Mouse (Mus musculus): ENCODE measurements around the gene Creb5. TPM values are rescaled to one million over a fixed set of nuclear protein-coding genes. Genes with fewer than 3 reads are reported as not detected.
A peak's percentile ranks its signal among the peaks of the same experiment; 100 is the strongest.

Gene Creb5
- polyA plus RNA-seq, 1 experiment from 2014 or later: 14.8 TPM

DNA sequence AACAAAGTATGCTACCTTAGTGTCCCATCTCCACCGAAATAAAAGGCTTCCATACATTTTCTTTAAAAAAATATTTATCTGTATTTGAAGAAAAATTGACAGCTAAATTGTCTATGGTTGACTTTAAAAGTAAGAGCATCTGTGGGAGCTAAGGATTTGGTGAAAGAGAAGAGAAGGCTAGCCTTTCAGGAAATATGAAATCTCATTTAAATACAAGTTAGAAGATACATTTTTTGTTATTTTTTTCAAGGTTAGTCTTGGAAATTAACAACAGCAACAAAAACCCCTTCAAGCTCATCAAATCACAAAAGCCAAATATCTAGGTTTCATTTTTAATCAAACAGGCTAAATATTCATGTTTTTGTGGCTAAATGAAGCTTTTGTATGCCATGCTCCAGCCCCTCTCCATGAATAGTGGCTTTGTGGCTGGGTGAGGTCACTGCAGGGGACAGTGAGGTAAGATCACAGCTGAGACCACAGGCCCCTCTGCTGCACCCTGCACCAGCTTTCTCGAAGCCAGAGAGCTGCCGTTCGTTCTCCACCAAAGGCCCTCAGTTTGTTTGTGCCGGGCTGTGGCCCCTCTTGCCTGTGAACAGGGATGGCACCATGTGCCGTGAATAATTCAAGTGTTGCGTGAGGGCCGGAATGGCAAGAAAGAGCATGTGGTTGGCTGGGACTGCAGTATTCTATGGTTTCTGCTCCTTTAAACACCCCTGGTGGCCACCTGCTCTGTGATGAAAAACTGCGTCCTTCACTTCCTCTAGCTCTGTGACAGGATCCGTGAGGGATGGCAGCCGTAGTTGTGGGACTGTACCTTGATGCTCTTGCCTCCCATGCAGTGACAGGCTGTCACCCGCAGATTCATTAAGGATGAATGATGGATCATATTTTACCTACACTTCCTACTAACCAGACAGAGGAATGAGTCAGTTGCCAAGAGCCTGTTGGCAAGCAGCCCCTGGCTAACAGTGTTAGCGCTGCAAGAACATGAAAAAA is 350.6 kb downstream of the Creb5 start:
- 33% methylated on average over 13 of the region's 13 CpGs for WGBS
- Histone ChIP-seq H3K27ac (ENCODE audit: low read length) (peak overlapping the region; percentile 26; the same call in 1 of the 2 replicates), H3K4me1 (replicated peaks; ENCODE audit: control insufficient read depth, insufficient read depth, low read length) (peaks cover 18% of the 10 kb centered on the region), H3K4me2 (ENCODE audit: low read length) (peak overlapping the region; percentile 28), H3K9me3 (ENCODE audit: control insufficient read depth, low read length) (no peaks in the 10 kb centered on the region), H3K4me3 (replicated peaks; ENCODE audit: low read length) (no peak overlapping the region), H3K27me3 (replicated peaks; ENCODE audit: control insufficient read depth, insufficient read depth, low read length) (no peaks in the 10 kb centered on the region), H3K36me3 (ENCODE audit: control insufficient read depth, insufficient read depth) (no peaks in the 10 kb centered on the region), H3K9ac (replicated peaks; ENCODE audit: low read depth, low read length) (0 out of 2 replicates have a peak overlapping the region, but pooled peaks have one; percentile 12)
- peak; percentile 51; the same call in 1 of the 2 replicates for ATAC-seq

DNA sequence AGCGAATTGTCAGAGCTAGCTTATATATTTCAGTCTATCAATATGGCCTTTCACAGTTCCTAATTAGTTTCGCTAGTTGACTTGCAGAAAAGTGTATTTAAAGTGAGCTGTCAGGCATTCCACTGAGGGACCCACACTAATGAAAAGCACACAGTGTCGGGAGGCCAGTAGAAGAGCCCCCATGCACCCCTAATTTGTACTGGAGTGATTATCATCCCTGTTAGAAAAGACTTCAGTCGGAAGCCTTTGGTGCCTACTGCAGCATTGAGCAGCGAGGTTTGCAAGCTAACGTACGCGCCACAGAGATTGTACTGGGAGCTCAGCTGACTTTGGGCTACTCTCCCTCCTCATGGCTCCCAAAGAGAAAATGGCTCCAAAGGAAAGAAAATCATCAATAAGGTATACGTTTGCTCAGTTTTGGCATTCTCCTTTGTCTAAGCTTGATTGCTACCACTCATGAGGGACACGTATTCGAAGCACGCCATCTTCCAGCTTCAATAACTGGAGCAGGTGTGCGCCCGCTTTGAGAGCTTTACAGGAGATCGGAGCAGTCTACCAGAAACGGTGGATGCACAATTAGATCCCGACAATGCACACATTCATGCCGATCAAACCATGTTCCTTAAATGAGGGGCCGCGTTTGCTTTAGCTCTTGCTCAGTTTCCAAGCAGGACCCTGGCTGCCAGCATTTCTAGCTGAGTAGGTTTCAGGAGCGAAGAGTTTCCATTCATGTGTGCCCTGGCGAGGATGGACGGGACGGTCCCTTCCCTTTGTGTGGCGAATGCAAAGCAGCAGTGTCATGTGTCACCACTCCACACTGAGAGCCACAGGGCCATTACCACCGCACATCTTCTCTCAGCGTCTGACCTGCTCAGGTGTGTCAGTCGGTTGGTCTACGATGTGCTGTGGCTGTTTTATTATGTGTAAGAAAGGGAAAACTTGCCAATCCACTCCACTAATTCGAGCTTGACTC is 354.8 kb downstream of the Creb5 start:
- 31% methylated on average over 30 of the region's 30 CpGs for WGBS
- Histone ChIP-seq H3K4me2 (ENCODE audit: low read length) (peak overlapping the region; percentile 64), H3K4me1 (replicated peaks; ENCODE audit: control insufficient read depth, insufficient read depth, low read length) (peaks cover 32% of the 10 kb centered on the region), H3K36me3 (ENCODE audit: control insufficient read depth, insufficient read depth) (no peaks in the 10 kb centered on the region), H3K9ac (replicated peaks; ENCODE audit: low read depth, low read length) (0 out of 2 replicates have a peak overlapping the region, but pooled peaks have one; percentile 29), H3K27ac (ENCODE audit: low read length) (peak overlapping the region; percentile 50; the same call in 1 of the 2 replicates), H3K27me3 (replicated peaks; ENCODE audit: control insufficient read depth, insufficient read depth, low read length) (no peaks in the 10 kb centered on the region), H3K4me3 (replicated peaks; ENCODE audit: low read length) (peak overlapping the region; percentile 36), H3K9me3 (ENCODE audit: control insufficient read depth, low read length) (no peaks in the 10 kb centered on the region)
- peak; percentile 54 for ATAC-seq

DNA sequence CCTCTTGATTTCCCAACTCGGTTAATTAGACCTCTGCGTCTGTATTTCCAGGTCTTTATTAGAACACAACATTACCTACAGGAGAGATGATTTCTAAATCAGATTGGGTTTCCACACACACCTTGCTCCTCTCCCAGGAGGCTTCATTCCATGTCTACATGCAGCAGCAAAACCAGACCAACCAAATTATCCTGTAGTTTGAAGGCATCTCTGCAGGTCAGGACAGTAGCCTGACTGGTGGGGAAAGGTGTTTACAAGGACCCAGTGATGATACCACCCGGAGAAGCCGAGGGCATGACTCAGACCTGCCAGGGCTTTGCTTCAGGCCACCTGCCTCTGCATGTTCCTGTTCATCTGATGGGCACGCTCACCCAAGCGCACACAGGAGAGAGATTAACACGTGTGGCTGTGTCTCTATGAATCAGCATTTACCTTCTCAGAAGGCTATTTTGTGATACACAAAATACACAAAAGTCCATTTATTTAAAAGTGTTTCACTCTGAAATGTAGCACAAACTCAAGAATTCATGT is 355.8 kb downstream of the Creb5 start:
- Histone ChIP-seq H3K36me3 (ENCODE audit: control insufficient read depth, insufficient read depth) (no peaks in the 10 kb centered on the region), H3K27ac (ENCODE audit: low read length) (peak overlapping the region; percentile 33), H3K4me1 (replicated peaks; ENCODE audit: control insufficient read depth, insufficient read depth, low read length) (peaks cover 28% of the 10 kb centered on the region), H3K4me3 (replicated peaks; ENCODE audit: low read length) (no peak overlapping the region), H3K9ac (replicated peaks; ENCODE audit: low read depth, low read length) (no peak overlapping the region), H3K4me2 (ENCODE audit: low read length) (peak overlapping the region; percentile 16; the same call in 1 of the 2 replicates), H3K27me3 (replicated peaks; ENCODE audit: control insufficient read depth, insufficient read depth, low read length) (no peaks in the 10 kb centered on the region), H3K9me3 (ENCODE audit: control insufficient read depth, low read length) (no peaks in the 10 kb centered on the region)
- ATAC-seq: no peak
- 50% methylated on average over 7 of the region's 7 CpGs for WGBS

DNA sequence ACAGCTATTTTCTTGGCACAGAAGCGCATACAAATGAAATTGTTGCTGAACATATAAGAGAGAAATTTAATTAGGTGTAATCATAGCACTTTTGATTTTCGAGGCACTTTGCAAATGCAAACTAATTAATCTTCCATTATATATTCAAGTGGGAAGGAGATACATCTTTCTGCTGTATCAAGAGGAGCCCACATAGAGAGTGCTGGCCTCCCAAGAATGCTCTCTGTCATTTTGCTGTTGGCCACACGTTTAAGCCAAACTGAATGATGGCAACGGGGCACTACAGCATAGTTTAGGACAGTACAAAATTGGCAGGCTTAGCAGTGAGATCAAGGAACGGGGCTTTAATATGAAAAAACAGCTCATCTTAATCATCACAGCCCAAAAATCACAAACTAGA is 356.4 kb downstream of the Creb5 start:
- Histone ChIP-seq H3K4me3 (replicated peaks; ENCODE audit: low read length) (no peak overlapping the region), H3K9me3 (ENCODE audit: control insufficient read depth, low read length) (no peaks in the 10 kb centered on the region), H3K9ac (replicated peaks; ENCODE audit: low read depth, low read length) (no peak overlapping the region), H3K36me3 (ENCODE audit: control insufficient read depth, insufficient read depth) (no peaks in the 10 kb centered on the region), H3K4me1 (replicated peaks; ENCODE audit: control insufficient read depth, insufficient read depth, low read length) (peaks cover 26% of the 10 kb centered on the region), H3K27ac (ENCODE audit: low read length) (peak overlapping the region; percentile 55), H3K27me3 (replicated peaks; ENCODE audit: control insufficient read depth, insufficient read depth, low read length) (no peaks in the 10 kb centered on the region), H3K4me2 (ENCODE audit: low read length) (peak overlapping the region; percentile 28)
- ATAC-seq: 0 out of 2 replicates have a peak, but pooled peaks have one; percentile 21
- 17% methylated on average over 5 of the region's 5 CpGs for WGBS

DNA sequence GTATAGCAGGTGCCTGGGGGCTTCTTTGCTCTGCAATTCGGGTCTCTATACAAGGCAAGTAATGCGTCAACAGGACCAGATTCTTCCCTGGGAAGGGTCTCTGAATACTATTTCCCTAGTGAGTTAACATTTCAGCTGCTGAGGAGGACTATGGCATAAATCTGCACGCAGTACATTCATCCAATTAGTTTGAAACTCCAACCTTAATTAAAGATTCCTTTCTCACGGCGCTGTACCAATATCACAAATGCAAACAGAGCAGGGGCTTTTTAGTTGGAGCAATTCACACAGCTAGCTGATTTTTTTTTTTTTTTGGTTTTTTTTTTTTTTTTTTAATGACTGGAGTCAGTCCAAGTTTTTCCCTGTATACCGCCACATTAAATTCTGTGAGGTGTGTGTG is 357.0 kb downstream of the Creb5 start:
- no peak overlapping the region for H3K9ac ChIP-seq (replicated peaks; ENCODE audit: low read depth, low read length)
- H3K27me3 ChIP-seq (replicated peaks; ENCODE audit: control insufficient read depth, insufficient read depth, low read length): no peaks in the 10 kb centered on the region
- ATAC-seq: peak; percentile 19
- H3K27ac ChIP-seq (ENCODE audit: low read length): peak overlapping the region; percentile 55
- H3K9me3 ChIP-seq (ENCODE audit: control insufficient read depth, low read length): no peaks in the 10 kb centered on the region
- H3K4me2 ChIP-seq (ENCODE audit: low read length): peak overlapping the region; percentile 25; the same call in 1 of the 2 replicates
- 9% methylated on average over 6 of the region's 6 CpGs for WGBS
- peaks cover 26% of the 10 kb centered on the region for H3K4me1 ChIP-seq (replicated peaks; ENCODE audit: control insufficient read depth, insufficient read depth, low read length)
- H3K4me3 ChIP-seq (replicated peaks; ENCODE audit: low read length): no peak overlapping the region
- H3K36me3 ChIP-seq (ENCODE audit: control insufficient read depth, insufficient read depth): no peaks in the 10 kb centered on the region

DNA sequence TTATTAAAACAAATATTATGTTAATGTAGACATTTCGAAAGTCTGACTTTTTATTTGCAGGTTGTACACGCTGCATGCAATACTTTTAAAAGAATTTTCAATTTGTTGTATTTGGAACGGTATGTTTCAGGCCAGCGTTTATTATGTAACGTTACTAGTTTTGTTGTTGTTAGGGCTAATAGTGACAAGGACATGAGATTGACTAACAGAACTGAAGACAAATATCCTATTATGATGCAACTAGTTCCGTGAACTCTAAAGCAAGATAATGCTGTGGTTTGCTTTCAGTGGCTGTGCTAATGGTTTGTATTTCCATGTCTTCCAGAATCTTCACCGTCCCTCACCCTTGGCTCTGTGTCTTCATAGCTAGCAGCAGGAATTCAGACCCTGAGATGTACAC is 357.9 kb downstream of the Creb5 start:
- H3K4me3 ChIP-seq (replicated peaks; ENCODE audit: low read length): no peak overlapping the region
- 78% methylated on average over 7 of the region's 7 CpGs for WGBS
- H3K27me3 ChIP-seq (replicated peaks; ENCODE audit: control insufficient read depth, insufficient read depth, low read length): no peaks in the 10 kb centered on the region
- no peak overlapping the region for H3K9ac ChIP-seq (replicated peaks; ENCODE audit: low read depth, low read length)
- no peak for ATAC-seq
- H3K27ac ChIP-seq (ENCODE audit: low read length): no peak overlapping the region
- H3K4me1 ChIP-seq (replicated peaks; ENCODE audit: control insufficient read depth, insufficient read depth, low read length): peaks cover 26% of the 10 kb centered on the region
- H3K36me3 ChIP-seq (ENCODE audit: control insufficient read depth, insufficient read depth): no peaks in the 10 kb centered on the region
- H3K9me3 ChIP-seq (ENCODE audit: control insufficient read depth, low read length): no peaks in the 10 kb centered on the region
- H3K4me2 ChIP-seq (ENCODE audit: low read length): no peak overlapping the region

DNA sequence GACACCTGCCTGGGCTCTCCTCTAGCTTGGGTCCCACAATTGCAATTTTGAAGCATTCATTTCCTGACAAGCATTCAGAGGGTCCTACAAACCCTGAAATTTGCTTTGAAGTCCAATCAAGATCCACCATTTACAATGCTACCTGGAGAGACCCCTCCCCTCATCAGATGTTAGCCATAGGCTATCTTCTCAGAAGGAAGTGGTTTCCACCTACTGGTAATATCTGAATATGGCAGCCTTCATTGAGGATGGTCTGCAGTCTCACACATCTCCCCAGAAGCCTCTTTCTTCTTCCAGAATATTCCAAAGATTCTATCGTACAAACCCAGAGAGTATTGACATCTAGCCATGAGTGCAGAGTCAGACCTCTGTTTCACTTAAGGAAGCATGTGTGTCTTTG is 362.7 kb downstream of the Creb5 start:
- H3K4me1 ChIP-seq (replicated peaks; ENCODE audit: control insufficient read depth, insufficient read depth, low read length): peaks cover 9% of the 10 kb centered on the region
- H3K9ac ChIP-seq (replicated peaks; ENCODE audit: low read depth, low read length): no peak overlapping the region
- 79% methylated on average over 1 of the region's 1 CpGs for WGBS
- H3K27ac ChIP-seq (ENCODE audit: low read length): no peak overlapping the region
- no peak overlapping the region for H3K4me3 ChIP-seq (replicated peaks; ENCODE audit: low read length)
- H3K27me3 ChIP-seq (replicated peaks; ENCODE audit: control insufficient read depth, insufficient read depth, low read length): no peaks in the 10 kb centered on the region
- H3K36me3 ChIP-seq (ENCODE audit: control insufficient read depth, insufficient read depth): no peaks in the 10 kb centered on the region
- H3K9me3 ChIP-seq (ENCODE audit: control insufficient read depth, low read length): no peaks in the 10 kb centered on the region
- no peak for ATAC-seq
- H3K4me2 ChIP-seq (ENCODE audit: low read length): no peak overlapping the region

DNA sequence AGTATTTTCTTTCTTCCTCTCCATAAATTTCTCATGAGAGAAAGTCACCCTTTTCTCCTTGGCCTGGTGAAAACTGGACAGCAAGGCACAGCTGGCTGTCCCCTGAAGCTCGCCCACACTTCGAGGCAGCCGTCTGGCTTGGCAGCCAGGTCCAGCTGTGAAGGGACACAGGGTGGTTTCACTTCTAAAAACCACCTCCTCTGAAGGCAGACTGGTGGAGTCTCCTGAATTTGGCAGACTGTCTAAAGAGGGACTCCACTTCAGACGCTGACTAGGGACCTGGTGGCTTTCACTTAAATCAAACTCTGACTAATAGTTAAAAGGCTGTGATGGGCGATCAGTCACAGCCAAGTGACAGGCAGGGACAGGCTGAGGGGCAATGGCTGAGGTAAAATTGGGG is 365.6 kb downstream of the Creb5 start:
- no peak for ATAC-seq
- peaks cover 16% of the 10 kb centered on the region for H3K4me1 ChIP-seq (replicated peaks; ENCODE audit: control insufficient read depth, insufficient read depth, low read length)
- WGBS: 87% methylated on average over 5 of the region's 5 CpGs

More for the DNA sequence above, 365.6 kb downstream of the Creb5 start:
- Histone ChIP-seq H3K9me3 (ENCODE audit: control insufficient read depth, low read length) (no peaks in the 10 kb centered on the region), H3K36me3 (ENCODE audit: control insufficient read depth, insufficient read depth) (no peaks in the 10 kb centered on the region), H3K9ac (replicated peaks; ENCODE audit: low read depth, low read length) (no peak overlapping the region), H3K27ac (ENCODE audit: low read length) (no peak overlapping the region), H3K4me2 (ENCODE audit: low read length) (no peak overlapping the region), H3K4me3 (replicated peaks; ENCODE audit: low read length) (no peak overlapping the region), H3K27me3 (replicated peaks; ENCODE audit: control insufficient read depth, insufficient read depth, low read length) (no peaks in the 10 kb centered on the region)

Measured in forebrain, embryonic 16.5 days (tissue).